Mouse (Mus musculus): Measurements from ENCODE around the gene Fkbp6. TPM values are rescaled to one million over a fixed set of nuclear protein-coding genes. Genes with fewer than 3 reads are reported as not detected.

The Fkbp6 gene
- total RNA-seq, 2 experiments from 2014 or later = 0.69 to 0.74 TPM

DNA sequence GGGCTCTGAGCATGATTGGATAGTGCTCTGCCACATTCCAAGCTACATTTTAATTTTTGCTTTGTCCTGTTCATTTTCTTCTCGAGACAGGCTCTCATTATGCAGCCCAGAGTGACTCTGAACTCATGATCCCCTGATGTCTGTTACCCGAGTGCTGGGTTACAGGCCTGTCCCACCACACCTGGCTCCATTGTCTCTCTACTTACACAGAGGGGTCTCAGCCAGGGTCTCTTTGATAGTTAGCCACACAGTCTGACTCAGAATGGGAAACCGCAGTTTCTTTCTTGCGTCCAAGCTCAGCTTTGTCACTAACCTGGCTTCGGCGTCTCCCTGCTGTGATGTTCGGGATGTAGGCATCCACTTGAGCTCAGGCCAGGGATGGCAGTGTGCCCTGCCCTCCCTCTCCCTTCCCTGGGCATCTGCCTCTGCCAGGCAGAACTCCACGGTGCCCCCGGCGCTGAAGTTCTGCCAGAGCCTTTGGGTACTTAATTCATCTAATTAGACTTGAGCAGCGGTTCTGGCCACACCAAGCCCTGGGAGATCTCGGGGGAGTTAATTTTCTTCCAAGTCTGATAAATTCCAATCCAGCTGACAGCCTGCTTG is 78.2 kb downstream of the Fkbp6 start:
- DNase-seq = peak; percentile 25

DNA sequence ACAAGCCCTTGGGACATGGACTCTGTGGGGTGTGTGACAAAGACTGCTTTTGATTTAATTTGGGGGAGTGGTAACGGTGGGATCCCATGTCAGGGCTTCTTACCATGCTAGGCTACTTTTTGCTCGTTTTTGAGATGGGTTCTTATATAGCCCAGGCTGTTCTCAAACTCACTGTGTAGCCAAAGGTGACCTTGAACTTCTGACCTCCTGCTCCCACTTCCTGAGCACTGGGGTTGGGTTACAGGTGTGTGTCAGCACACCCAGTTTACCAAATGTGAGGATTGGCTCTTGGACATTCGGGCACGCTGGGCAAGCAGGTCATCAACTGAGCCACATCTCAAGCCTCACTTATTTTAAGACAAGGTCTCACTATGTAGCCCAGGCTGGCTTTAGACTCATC is 79.5 kb downstream of the Fkbp6 start:
- DNase-seq = no peak

DNA sequence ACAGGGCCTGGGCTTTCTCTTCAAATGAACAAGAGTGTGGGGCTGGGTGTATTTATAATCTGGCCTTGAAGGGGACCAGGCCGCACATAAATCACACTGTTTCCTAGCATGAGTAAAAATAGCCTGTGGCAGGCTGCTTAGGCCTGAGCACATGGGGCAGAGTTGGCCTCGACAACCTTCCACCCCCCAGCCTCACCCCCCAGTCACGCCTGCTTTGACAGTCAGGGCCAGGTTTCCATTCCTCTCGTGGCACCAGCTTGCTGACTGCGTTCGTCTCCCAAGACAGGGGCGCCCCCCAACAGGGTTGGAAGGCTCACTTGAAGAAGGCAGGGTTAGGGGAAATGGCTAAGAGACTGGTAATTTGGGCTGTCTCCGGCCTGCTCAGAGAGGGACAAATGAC is 80.4 kb downstream of the Fkbp6 start:
- no peak for DNase-seq

DNA sequence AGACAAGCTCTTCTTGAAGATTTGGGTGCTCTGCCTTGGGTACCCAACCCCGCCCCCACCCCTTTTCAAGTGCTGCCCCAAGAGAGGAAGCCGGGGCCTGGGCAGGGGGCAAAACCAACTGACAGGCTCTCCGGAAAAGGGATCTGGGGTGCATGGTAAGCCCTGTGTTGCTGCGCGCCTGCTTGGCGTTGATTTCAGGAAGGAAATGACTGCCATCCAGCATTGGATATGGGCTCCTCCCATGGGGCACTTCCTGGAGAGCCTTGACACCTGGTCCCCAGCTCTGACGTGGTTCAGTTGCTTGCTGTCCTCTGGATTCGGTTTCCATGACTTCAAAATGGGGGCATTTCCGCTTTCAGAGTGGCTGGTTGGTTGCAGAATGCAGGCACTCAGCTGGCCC is 85.3 kb downstream of the Fkbp6 start:
- DNase-seq = no peak

DNA sequence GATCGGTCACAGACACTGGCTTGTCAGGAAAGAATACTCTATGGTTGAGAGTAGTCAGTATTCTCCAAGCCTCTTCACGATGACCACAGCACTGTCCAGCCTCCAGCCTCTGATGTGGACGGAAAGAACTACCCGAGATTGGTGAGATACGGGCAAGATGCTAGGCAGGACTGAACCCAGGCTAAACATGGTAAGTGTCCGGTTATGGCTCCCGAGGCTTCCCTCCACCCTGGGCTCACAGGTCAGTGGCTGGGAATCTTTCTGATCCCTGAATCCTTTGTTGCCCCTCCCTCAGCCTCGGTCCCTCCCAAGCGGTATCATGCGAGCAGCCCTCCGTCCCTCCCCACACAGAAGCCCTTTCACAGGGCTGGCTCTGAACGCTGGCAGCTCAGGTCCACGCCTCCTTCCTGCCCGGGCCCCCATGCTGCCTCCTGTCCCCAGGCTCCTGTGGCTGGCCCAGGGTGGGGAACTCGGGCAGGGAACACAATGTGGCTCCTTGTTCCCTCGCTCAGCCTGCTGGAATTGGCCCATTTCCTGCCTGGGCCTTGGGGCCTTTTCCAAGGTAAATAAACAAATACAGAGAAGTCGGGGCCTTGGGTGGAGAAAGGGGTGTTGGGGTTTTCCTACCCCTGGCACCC is 85.9 kb downstream of the Fkbp6 start:
- peak; percentile 59 for DNase-seq

DNA sequence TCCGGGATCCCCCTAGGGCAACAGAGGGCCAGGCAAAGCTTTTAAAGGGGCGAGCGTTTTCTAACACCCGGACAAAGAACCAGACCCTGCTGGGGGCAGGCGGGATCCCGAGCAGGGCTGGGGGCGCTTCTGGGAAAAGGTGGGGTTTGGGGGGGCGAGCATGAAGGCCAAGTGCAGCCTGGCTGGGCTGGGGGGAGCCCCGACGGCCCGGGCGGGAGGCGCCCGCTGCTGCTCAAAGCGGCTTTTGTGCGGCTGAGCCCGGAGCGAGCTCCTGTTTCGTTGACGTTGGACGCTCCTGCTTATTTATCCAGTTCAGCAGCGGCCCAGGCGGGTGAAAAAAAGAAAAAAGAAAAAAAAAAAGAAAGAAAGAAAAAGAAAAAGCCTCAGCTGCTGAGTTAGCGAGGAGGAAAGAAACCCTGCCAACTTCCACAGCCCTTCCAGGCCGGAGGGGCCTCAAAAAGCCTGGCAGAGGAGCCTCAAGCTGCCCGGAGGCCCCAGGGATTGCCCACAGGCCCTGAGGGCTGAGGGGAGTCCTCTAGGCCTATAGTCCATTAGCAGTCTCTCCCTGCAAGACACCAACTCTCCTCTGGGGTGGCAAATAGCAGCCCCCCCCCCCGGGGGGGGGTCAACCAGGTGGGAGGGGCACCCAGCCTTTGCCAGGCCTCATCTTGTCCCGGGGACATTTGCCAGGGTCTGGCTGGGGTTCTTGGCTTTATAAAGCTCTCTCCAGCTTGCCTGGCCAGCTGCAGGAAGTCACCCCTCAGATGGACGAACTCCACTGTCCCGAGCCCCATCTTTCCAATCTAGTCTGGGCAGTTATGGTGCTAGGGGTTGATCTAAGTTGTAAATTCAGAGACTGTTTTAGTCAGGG is 91.3 kb downstream of the Fkbp6 start:
- no peak for DNase-seq

DNA sequence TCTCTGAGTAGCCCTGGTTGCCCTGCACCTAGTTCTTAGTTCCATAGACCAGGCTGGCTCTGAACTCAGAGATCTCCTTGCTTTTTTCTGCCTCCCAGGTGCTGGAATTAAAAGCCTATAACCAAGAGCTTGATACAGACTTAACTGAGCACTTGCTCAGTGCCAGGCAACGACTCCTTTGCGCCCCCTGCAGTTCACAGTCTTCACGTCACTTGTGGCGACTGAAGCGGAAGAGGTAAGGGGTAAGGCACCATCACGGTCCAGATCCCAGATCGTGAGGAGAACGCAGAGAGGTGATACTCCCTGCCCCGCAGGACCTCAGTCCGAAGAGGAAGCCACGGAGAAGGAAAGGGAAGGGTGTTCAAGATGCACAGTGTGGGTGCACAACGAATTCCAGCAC is 92.3 kb downstream of the Fkbp6 start:
- DNase-seq = no peak

DNA sequence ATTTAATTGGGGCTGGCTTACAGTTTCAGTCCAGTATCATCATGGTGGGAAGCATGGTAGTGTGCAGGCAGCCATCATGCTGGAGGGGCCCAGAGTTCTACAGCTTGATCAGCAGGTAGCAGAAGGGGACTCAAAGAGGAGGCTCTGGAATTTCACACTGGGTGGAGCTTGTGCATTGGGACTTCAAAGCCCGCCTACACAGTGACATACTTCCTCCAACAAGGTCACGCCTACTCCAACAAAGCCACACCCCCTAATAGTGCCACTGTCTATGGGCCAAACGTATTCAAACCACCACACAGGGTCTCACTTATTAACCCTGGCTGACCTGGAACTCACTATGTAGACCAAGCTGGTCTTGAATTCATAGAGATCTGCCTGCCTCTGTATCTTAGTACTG is 93.7 kb downstream of the Fkbp6 start:
- no peak for DNase-seq

DNA sequence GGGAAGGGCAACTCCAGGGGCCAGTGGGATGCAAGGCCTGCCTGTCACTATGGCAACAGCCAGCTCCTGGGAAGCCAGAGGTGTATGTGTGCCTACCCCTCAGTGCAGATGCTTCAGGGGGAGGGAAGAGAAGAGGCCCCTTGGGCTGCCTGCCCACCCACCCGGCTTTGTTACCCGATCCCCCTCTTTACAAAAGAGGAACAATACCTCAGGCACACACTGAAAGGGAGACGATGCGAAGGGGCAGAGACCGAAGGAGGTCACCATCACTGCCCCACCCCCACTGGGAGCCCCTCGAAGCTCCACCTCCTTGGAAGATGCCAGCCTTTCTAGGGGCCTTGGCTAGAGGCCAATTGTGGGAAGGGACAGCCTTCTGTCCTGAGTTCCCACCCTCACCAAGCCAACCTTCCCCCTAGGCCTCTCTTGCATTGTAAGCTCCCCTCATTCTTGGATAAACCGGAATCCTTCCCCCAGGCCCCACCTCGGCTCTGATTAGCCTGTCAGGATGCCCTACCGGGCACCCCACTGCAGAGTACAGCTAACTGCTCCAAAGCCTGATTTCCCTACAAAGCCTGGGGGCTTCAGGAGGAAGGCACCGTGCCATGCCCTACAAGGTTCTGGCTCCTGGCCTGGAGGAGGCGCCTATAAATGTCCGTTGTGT is 96.0 kb downstream of the Fkbp6 start:
- DNase-seq = no peak

DNA sequence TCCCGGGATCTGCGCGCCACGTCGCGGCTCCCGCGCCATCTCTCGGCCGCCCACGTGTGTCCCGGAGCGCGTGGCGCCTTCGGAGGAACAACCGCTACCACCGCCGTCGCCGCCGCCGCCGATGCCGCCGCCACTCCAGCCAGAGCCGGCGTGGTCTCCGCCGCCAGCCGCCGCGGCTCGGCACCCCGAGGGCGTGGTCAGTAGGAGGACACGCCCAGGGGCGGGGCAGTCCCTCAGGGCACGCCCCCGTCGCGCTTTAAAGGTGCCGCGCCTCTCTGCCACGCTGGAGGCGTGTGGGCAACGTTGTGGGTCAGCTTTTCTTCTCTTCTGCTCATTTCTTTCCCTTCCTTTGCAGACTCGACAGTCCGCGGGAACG is 98.8 kb downstream of the Fkbp6 start, which contains the start of gene Fzd9:
Fzd9 (minus strand) TSS at position 152 of the 376 bp plus-strand sequence.
- DNase-seq = peak; percentile 91

DNA sequence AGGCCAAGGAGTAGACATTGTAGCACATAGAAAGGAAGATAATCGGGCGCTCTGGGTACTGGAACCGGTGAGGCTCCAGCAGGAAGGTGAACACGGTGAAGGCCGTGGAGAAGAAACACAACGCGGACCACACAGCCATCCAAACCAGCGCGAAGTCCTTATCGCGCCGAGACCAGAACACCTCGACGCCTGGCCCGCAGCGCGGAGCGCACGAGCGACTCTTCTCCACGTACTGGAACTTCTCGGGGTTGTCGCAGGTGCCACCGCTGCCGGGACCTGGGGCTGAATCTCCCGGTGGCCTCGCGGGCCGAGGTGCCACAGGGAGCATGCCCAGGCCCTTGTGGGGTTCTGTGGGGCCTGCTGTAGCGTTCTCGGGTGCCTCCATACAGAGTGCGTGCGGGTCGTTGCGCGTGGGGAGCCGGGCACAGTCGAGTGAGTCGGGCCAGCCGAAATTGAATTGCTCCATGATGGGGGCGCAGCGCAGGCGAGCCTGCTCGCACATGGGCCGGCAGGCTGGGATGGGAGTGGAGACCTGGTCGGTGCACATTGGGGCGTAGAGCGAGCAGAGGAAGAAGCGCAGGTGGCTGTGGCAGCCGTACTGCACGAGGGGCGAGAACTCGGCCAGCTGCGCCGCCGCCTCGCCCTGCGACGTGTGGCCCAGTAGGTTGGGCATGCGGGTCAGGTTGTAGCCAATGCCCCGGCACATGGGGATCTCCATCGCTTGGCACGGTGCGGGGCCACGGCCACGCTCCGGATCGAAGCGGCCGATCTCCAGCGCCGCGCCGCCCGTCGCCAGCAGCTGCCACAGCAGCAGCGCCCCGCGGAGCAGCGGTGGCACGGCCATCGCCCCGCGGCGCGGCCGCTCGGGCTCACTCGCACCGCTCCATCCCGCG is 99.4 kb downstream of the Fkbp6 start:
- DNase-seq = no peak

DNA sequence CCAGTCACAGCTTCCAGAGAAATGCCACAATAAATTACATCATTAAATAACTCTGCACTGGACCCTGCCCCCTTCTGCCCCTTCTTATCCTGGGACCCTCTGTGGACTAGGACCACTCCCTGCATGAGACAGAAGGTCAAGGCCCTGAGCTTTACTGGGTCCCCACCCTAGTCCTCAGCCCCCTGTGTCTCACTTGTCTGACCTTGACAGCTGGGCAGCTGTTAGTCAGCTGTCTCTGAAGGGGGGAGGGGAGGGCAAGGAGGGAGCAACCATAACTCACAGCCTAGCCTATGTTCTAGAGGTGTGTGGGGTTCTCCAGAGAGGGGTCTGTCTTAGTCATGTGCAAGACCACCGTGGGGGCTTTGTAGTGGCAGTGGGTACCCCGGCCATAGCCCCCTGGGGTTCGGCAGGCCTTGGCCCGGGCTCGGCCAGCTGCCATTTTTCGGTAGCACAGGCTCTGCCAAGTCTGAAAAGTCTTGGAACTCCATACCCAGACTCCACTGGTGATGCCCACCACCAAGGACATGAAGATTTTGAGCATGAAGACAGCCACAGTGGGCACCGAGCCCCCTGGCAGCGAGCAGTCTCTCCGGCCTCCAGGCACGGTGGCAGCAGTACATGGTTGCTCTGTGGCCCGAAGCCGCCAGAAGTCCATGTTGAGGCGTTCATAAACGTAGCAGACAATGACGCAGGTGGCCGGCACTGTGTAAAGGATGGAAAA is 100.7 kb downstream of the Fkbp6 start:
- no peak for DNase-seq

DNA sequence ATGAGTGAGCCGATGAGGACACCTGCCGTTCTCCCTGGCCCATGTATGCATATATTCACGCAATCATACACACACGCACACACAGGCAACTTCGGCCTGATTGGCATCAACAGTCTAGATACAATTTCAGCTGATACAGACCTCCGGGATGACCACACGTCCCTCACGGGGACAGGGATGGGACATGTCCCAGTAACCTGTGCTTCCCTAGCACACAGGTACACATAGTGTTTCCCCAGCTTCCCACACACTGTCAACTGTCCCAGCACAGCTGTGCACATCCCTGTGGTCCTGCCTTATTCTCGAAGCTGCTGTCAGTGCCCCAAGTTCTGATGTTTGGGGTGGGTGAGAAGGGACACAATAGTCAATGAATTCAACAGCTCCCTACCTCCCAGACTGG is 102.5 kb downstream of the Fkbp6 start:
- DNase-seq = no peak

DNA sequence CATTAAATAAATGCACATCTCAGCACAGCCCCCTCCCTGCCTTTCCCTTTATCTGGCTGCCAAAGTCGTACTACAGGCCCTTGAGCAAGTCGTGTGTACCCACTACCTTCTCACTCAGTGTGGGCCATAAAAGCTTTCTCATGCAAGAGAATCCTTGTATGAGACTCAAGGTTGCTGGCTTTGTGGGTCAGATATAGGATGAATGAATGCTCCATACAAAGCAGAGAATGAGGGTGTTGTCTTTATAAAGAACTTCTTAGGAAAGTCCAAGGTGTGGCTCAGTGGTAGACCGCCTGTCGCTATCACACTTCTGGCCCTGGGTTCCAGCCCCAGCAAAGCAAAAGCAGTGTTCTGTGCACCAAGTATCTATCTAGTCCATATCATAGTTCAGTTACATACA is 103.3 kb downstream of the Fkbp6 start:
- no peak for DNase-seq

DNA sequence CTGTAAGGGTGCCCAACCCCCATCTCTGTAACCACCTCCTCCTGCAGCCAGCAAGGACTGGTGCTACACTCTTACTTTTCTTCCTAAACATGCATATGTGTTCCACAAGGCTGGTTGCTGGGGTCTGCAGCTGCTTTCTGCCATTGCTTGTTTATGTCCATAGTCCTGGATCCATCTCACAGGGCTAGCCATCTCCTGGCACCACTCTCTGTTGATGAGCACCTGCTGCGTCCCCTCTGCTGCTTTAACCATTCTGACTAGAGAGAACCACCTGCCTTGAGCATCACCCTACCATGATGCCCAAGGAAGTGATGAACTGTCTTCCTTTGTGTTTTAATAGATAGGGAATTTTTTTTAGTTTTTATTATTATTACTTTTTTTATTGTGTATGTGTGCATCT is 106.7 kb downstream of the Fkbp6 start:
- DNase-seq = no peak

DNA sequence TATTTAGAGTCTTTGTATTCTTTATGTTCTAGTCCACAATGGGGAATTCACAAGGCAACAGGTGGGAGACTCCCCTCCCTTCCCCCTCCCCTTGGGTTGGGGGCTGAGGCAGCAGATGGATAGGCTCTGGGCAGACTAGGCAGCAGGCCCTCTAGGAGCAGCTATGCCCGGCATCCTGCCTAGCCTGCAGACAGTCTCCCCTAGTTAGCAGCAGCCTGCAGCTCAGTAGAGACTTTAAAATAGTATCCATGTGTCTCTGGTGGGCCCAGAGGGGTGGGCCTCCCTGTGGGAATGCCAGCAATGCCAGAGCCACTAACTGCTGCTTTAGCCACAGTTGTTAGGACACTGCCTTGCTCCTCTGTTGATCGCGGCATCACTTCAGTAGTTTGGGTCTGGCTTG is 107.2 kb downstream of the Fkbp6 start:
- DNase-seq = no peak

DNA sequence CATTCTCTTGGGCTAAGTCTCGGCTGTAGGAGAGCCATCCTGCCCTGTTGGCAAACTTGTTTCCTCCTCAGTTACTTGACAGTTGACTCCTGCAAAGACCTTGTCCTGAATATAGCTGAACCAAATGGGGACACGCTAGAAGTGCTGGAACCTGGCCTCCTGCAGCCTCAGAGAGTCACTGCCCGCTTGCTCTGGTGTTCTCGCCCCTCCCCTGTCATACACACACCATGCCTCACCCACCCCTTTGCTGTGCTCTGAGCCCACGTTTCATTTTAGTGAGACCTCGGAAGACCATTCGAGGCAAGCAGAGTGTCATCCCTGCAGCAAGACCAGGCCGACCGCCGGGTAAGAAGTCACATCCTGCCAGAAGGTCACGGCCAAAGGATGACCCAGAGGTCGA is 107.7 kb downstream of the Fkbp6 start:
- no peak for DNase-seq

All from heart, postnatal 4 days (tissue).